Mouse (Mus musculus) lung, embryonic 16.5 days (tissue): ENCODE measurements around the gene Nsrp1. TPM values are rescaled to one million over a fixed set of nuclear protein-coding genes. Genes with fewer than 3 reads are reported as not detected.
"Not testable (repeated sequence)": the region's sequence is repeated elsewhere in the genome, so short reads cannot be mapped to it uniquely, and the experiment has no call there.

ENCODE experiments used
- ATAC-seq: fragments of 200-750 bp; cut with Nextera tagmentation; 2 replicates; pipeline ENCODE4 v1.8.0; 2017; ENCODE audit warnings: low read depth, mild to moderate bottlenecking, moderate library complexity
- H3K27ac ChIP-seq: fragments of 300-500 bp; sonication (generic); 2 replicates; pipeline ENCODE4 v1.5.1; 2014; ENCODE audit warnings: mild to moderate bottlenecking, control low read depth, low read length
- H3K27me3 ChIP-seq: fragments of 300-500 bp; sonication (generic); 2 replicates; pipeline ENCODE4 v1.6.1; 2014; ENCODE audit warnings: low read depth, low read length, mixed read lengths; ENCODE audit not compliant: control insufficient read depth, insufficient read depth
- H3K36me3 ChIP-seq: fragments of 300-500 bp; sonication (generic); 2 replicates; pipeline ENCODE4 v1.6.1; 2014; ENCODE audit warnings: low read length; ENCODE audit not compliant: control insufficient read depth, insufficient read depth
- H3K4me1 ChIP-seq: fragments of 300-500 bp; sonication (generic); replicated peaks from 2 replicates; pipeline ENCODE4 v1.6.1; 2014; ENCODE audit warnings: low read length, mixed read lengths; ENCODE audit not compliant: control insufficient read depth, insufficient read depth
- H3K4me2 ChIP-seq: fragments of 300-500 bp; sonication (generic); 2 replicates; pipeline ENCODE4 v1.6.1; 2014; ENCODE audit warnings: low read depth, low read length, control low read depth
- H3K4me3 ChIP-seq: fragments of 300-500 bp; sonication (generic); 2 replicates; pipeline ENCODE4 v1.5.1; 2014; ENCODE audit warnings: mild to moderate bottlenecking, low read length, control low read depth
- H3K9ac ChIP-seq: fragments of 300-500 bp; sonication (generic); 2 replicates; pipeline ENCODE4 v1.6.1; 2014; ENCODE audit warnings: low read length, control low read depth
- H3K9me3 ChIP-seq: fragments of 300-500 bp; sonication (generic); 2 replicates; pipeline ENCODE4 v1.6.1; 2016; ENCODE audit warnings: low read length; ENCODE audit not compliant: control insufficient read depth
- WGBS: fragments of 180-500 bp; shearing (Covaris S2); extraction: QIAGEN DNeasy Blood & Tissue Kit; methylation state at CpG from one replicate; pipeline ENCODE4 v1.1.7; 2014; 5-methylcytosine and 5-hydroxymethylcytosine counted together
- polyA plus RNA-seq: library from polyadenylated mRNA; unstranded; fragments of >200 nt; fragmentation: Nextera tagmentation; extraction: Ambion mirVana; gene quantifications from 2 replicates; pipeline ENCODE4 v1.2.1, GENCODE M21; 2015

The Nsrp1 gene
- polyA plus RNA-seq, 1 experiment from 2014 or later, result 70.3 TPM

- peak; percentile 32; the same call in 1 of the 2 replicates for ATAC-seq
- peaks cover 5% of the 10 kb centered on the region for H3K4me1 ChIP-seq
- no peaks in the 10 kb centered on the region for H3K36me3 ChIP-seq
- H3K9ac ChIP-seq, result no peak overlapping the region
- H3K27me3 ChIP-seq, result no peaks in the 10 kb centered on the region
- 38% methylated on average over 9 of the region's 10 CpGs for WGBS
- H3K4me2 ChIP-seq, result no peak overlapping the region
- H3K4me3 ChIP-seq, result no peak overlapping the region
- no peaks in the 10 kb centered on the region for H3K9me3 ChIP-seq
- no peak overlapping the region for H3K27ac ChIP-seq
These were observed 17.0 kb upstream of the Nsrp1 start for GRCm38 (mm10) chr11:77095206-77095605.

GRCm38 (mm10) chr11:77094136-77094535 lies 15.9 kb upstream of the Nsrp1 start:
- Histone ChIP-seq H3K27me3 (no peaks in the 10 kb centered on the region), H3K4me2 (no peak overlapping the region), H3K9ac (no peak overlapping the region), H3K4me1 (peaks cover 5% of the 10 kb centered on the region), H3K4me3 (no peak overlapping the region), H3K27ac (no peak overlapping the region), H3K9me3 (no peaks in the 10 kb centered on the region), H3K36me3 (no peaks in the 10 kb centered on the region)
- ATAC-seq, result peak; percentile 20; the same call in 1 of the 2 replicates
- 40% methylated on average over 8 of the region's 8 CpGs for WGBS

- Histone ChIP-seq H3K36me3 (no peaks in the 10 kb centered on the region), H3K9me3 (no peaks in the 10 kb centered on the region), H3K4me3 (peak overlapping the region; percentile 40), H3K27ac (no peak overlapping the region), H3K4me2 (peak overlapping the region; percentile 45), H3K4me1 (peaks cover 5% of the 10 kb centered on the region), H3K9ac (0 out of 2 replicates have a peak overlapping the region, but pooled peaks have one; percentile 11), H3K27me3 (no peaks in the 10 kb centered on the region)
- 2% methylated on average over 11 of the region's 11 CpGs for WGBS
- no peak for ATAC-seq
These were observed 15.0 kb upstream of the Nsrp1 start for GRCm38 (mm10) chr11:77093208-77093607.

GRCm38 (mm10) chr11:77089162-77089561 lies 10.9 kb upstream of the Nsrp1 start:
- Histone ChIP-seq H3K27ac (no peak overlapping the region), H3K36me3 (no peaks in the 10 kb centered on the region), H3K9ac (no peak overlapping the region), H3K4me1 (no peaks in the 10 kb centered on the region), H3K4me2 (no peak overlapping the region), H3K27me3 (no peaks in the 10 kb centered on the region), H3K4me3 (no peak overlapping the region), H3K9me3 (no peaks in the 10 kb centered on the region)
- ATAC-seq, result no peak; the same call in 1 of the 2 replicates
- 31% methylated on average over 2 of the region's 2 CpGs for WGBS

- Histone ChIP-seq H3K27ac (no peak overlapping the region), H3K27me3 (peaks cover 3% of the 10 kb centered on the region; the same call in 1 of the 2 replicates), H3K4me3 (no peak overlapping the region), H3K4me1 (no peaks in the 10 kb centered on the region), H3K9ac (no peak overlapping the region), H3K4me2 (no peak overlapping the region), H3K36me3 (no peaks in the 10 kb centered on the region), H3K9me3 (no peaks in the 10 kb centered on the region)
- 77% methylated on average over 2 of the region's 2 CpGs for WGBS
- ATAC-seq, result no peak
These were observed 8.8 kb upstream of the Nsrp1 start for GRCm38 (mm10) chr11:77087004-77087403.

- ATAC-seq, result no peak
- H3K9me3 ChIP-seq, result no peaks in the 10 kb centered on the region
- 51% methylated on average over 5 of the region's 5 CpGs for WGBS
- H3K27me3 ChIP-seq, result peaks cover 3% of the 10 kb centered on the region
- H3K36me3 ChIP-seq, result no peaks in the 10 kb centered on the region
- H3K27ac ChIP-seq, result no peak overlapping the region
- no peak overlapping the region for H3K9ac ChIP-seq
- no peak overlapping the region for H3K4me2 ChIP-seq
- no peaks in the 10 kb centered on the region for H3K4me1 ChIP-seq
- no peak overlapping the region for H3K4me3 ChIP-seq
These were observed 5.9 kb upstream of the Nsrp1 start for GRCm38 (mm10) chr11:77084001-77084682.

- no peaks in the 10 kb centered on the region for H3K9me3 ChIP-seq
- H3K4me2 ChIP-seq, result no peak overlapping the region
- no peak for ATAC-seq
- H3K9ac ChIP-seq, result no peak overlapping the region
- H3K27me3 ChIP-seq, result peaks cover 3% of the 10 kb centered on the region
- WGBS, result 97% methylated on average over 1 of the region's 1 CpGs
- peaks cover 3% of the 10 kb centered on the region; the same call in 1 of the 2 replicates for H3K4me1 ChIP-seq
- H3K36me3 ChIP-seq, result peaks cover 12% of the 10 kb centered on the region; the same call in 1 of the 2 replicates
- H3K27ac ChIP-seq, result no peak overlapping the region
- H3K4me3 ChIP-seq, result no peak overlapping the region
These were observed 1.1 kb upstream of the Nsrp1 start for GRCm38 (mm10) chr11:77079361-77079760.

- peaks cover 3% of the 10 kb centered on the region for H3K27me3 ChIP-seq
- peak; percentile 19 for ATAC-seq
- H3K27ac ChIP-seq, result peak overlapping the region; percentile 76
- peaks cover 16% of the 10 kb centered on the region; the same call in 1 of the 2 replicates for H3K36me3 ChIP-seq
- peak overlapping the region; percentile 90 for H3K4me2 ChIP-seq
- WGBS, result 1% methylated on average over 16 of the region's 16 CpGs
- peak overlapping the region; percentile 88 for H3K9ac ChIP-seq
- peaks cover 3% of the 10 kb centered on the region; the same call in 1 of the 2 replicates for H3K4me1 ChIP-seq
- H3K4me3 ChIP-seq, result peak overlapping the region; percentile 93
- no peaks in the 10 kb centered on the region for H3K9me3 ChIP-seq
These were observed 443 bp downstream of the Nsrp1 start for GRCm38 (mm10) chr11:77077792-77078191.

- not testable (repeated sequence) for ATAC-seq, H3K4me1 ChIP-seq, H3K27ac ChIP-seq, H3K27me3 ChIP-seq, H3K9me3 ChIP-seq
- peak overlapping the region; percentile 93 for H3K4me3 ChIP-seq
- H3K9ac ChIP-seq, result peak overlapping the region; percentile 88
- 54% methylated on average over 4 of the region's 4 CpGs for WGBS
- peak overlapping the region; percentile 90 for H3K4me2 ChIP-seq
- peaks cover 16% of the 10 kb centered on the region; the same call in 1 of the 2 replicates for H3K36me3 ChIP-seq
These were observed 904 bp downstream of the Nsrp1 start for GRCm38 (mm10) chr11:77077331-77077730.
